Mouse (Mus musculus) liver, embryonic 16.5 days (tissue): ENCODE results near the gene Klhl1. TPM values are rescaled to one million over a fixed set of nuclear protein-coding genes. Genes with fewer than 3 reads are reported as not detected.

Experiments
- ATAC-seq: fragments of 200-750 bp; cut with Nextera tagmentation; 2 replicates; pipeline ENCODE4 v1.8.0; 2017; ENCODE audit warnings: low read depth, mild to moderate bottlenecking, moderate number of reproducible peaks, moderate library complexity
- H3K27ac ChIP-seq: fragments of 300-500 bp; sonication (generic); 2 replicates; pipeline ENCODE4 v1.5.1; 2014; ENCODE audit warnings: mild to moderate bottlenecking, low read length
- H3K27me3 ChIP-seq: fragments of 300-500 bp; sonication (generic); 2 replicates; pipeline ENCODE4 v1.6.1; 2014; ENCODE audit warnings: low read depth, low read length, mixed read lengths; ENCODE audit not compliant: control insufficient read depth, insufficient read depth
- H3K36me3 ChIP-seq: fragments of 300-500 bp; sonication (generic); 2 replicates; pipeline ENCODE4 v1.6.1; 2014; ENCODE audit warnings: mild to moderate bottlenecking; ENCODE audit not compliant: control insufficient read depth, insufficient read depth
- H3K4me1 ChIP-seq: fragments of 300-500 bp; sonication (generic); 2 replicates; pipeline ENCODE4 v1.6.1; 2014; ENCODE audit warnings: low read depth, low read length, mixed read lengths; ENCODE audit not compliant: control insufficient read depth
- H3K4me2 ChIP-seq: fragments of 300-500 bp; sonication (generic); 2 replicates; pipeline ENCODE4 v1.6.1; 2014; ENCODE audit warnings: low read depth, low read length, mixed read lengths
- H3K4me3 ChIP-seq: fragments of 300-500 bp; sonication (generic); 2 replicates; pipeline ENCODE4 v1.5.1; 2014; ENCODE audit warnings: low read depth, mild to moderate bottlenecking, low read length
- H3K9ac ChIP-seq: fragments of 300-500 bp; sonication (generic); 2 replicates; pipeline ENCODE4 v1.6.1; 2014; ENCODE audit warnings: low read depth, low read length
- H3K9me3 ChIP-seq: fragments of 300-500 bp; sonication (generic); replicated peaks from 2 replicates; pipeline ENCODE4 v1.6.1; 2016; ENCODE audit warnings: low read length; ENCODE audit not compliant: control insufficient read depth
- WGBS: fragments of 180-500 bp; shearing (Covaris S2); extraction: QIAGEN DNeasy Blood & Tissue Kit; methylation state at CpG from one replicate; pipeline ENCODE4 v1.1.7; 2014; ENCODE audit not compliant: insufficient replicate concordance; 5-methylcytosine and 5-hydroxymethylcytosine counted together
- polyA plus RNA-seq: library from polyadenylated mRNA; unstranded; fragments of >200 nt; fragmentation: Nextera tagmentation; extraction: Ambion mirVana; gene quantifications from 2 replicates; pipeline ENCODE4 v1.2.1, GENCODE M21; 2015

Klhl1 gene
- not detected in 2 replicates for polyA plus RNA-seq

DNA sequence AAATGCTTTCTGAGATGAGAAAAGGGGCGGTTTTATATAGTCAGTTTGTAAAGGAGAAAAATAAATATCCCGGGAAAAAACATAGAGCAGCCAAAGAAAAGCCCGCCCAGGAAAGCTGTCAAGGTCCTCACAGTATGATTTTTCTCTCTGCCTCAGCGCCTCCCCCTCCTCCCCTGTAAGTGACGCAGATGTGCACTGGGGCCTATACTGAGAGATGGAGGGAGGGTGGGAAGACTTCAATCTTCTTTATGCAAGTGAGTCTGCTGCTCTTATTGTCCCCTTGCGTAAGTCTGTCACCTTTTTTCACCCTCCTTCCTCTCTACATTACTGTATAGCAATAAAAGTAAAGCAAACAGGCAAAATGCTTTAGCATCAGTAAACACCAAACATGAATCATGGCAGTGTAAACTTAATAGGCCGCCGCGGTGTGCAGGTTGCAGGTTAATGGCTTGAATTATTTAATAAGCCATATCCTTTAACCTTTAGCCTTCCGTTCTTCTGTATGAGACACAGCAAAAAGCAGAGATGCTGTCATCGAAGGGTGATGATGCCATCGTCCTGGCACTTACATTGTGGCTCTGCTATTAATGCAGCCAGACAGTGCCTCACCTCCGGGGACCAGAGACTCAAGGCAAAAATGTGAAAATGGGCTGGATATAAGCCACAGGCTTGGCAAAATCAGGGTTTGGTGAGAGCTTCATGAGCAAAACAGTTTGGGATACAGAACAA is at the start of gene Klhl1:
Klhl1 (minus strand) TSS at position 149 of the 729 bp plus-strand sequence.
- Histone ChIP-seq H3K27me3 (no peaks in the 10 kb centered on the region; the same call in 1 of the 2 replicates), H3K27ac (no peak within 1 kb of the TSS), H3K4me2 (no peak within 1 kb of the TSS), H3K4me1 (no peaks in the 10 kb centered on the region), H3K4me3 (no peak within 1 kb of the TSS), H3K9me3 (no peaks in the 10 kb centered on the region), H3K9ac (no peak within 1 kb of the TSS), H3K36me3 (no peaks in the 10 kb centered on the region)
- ATAC-seq = no peak
- WGBS = 43% methylated on average over 13 of the region's 13 CpGs

- H3K9me3 ChIP-seq = no peaks in the 10 kb centered on the region; the same call in 1 of the 2 replicates
- H3K4me1 ChIP-seq = no peaks in the 10 kb centered on the region
- H3K27ac ChIP-seq = no peak overlapping the region
- no peak overlapping the region for H3K4me2 ChIP-seq
- 36% methylated on average over 2 of the region's 2 CpGs for WGBS
- H3K36me3 ChIP-seq = no peaks in the 10 kb centered on the region
- H3K9ac ChIP-seq = no peak overlapping the region
- no peaks in the 10 kb centered on the region for H3K27me3 ChIP-seq
- H3K4me3 ChIP-seq = no peak overlapping the region
- ATAC-seq = no peak
Observed at GRCm38 (mm10) chr14:96553668-96554067, 34.8 kb upstream of the Klhl1 start.

- no peaks in the 10 kb centered on the region for H3K9me3 ChIP-seq
- ATAC-seq = no peak
- no peak overlapping the region for H3K9ac ChIP-seq
- 3% methylated on average over 35 of the region's 35 CpGs for WGBS
- H3K4me3 ChIP-seq = no peak overlapping the region
- no peak overlapping the region for H3K4me2 ChIP-seq
- no peaks in the 10 kb centered on the region; the same call in 1 of the 2 replicates for H3K27me3 ChIP-seq
- H3K4me1 ChIP-seq = no peaks in the 10 kb centered on the region
- H3K36me3 ChIP-seq = no peaks in the 10 kb centered on the region
- H3K27ac ChIP-seq = no peak overlapping the region
Observed at GRCm38 (mm10) chr14:96518151-96518953, 550 bp downstream of the Klhl1 start.

- Histone ChIP-seq H3K27ac (no peak overlapping the region), H3K4me1 (no peaks in the 10 kb centered on the region), H3K27me3 (no peaks in the 10 kb centered on the region; the same call in 1 of the 2 replicates), H3K4me3 (no peak overlapping the region), H3K4me2 (no peak overlapping the region), H3K9ac (no peak overlapping the region), H3K9me3 (no peaks in the 10 kb centered on the region), H3K36me3 (no peaks in the 10 kb centered on the region)
- whole genome bisulfite sequencing = 10% methylated on average over 9 of the region's 9 CpGs
- no peak for ATAC-seq
Observed at GRCm38 (mm10) chr14:96517727-96518126, 1.2 kb downstream of the Klhl1 start.

DNA sequence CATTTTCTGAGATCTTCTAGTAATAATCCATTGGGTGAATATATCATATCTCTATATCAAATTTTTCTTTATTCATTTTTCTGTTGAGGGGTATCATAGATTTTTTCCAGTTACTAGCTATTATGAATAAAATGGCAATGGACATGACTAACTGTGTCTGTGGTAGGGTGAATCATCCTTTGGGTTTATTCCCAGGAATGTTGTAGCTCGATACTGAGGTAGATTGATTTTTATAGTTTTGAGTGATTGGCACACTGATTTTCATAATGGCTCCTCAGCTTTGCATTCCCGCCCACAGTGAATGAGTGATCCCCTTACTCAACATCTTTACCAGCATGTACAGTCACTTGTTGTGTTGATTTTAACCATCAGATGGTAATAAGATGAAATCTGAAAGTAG is 19.0 kb downstream of the Klhl1 start:
- Histone ChIP-seq H3K27ac (no peak overlapping the region), H3K4me1 (no peaks in the 10 kb centered on the region), H3K4me2 (no peak overlapping the region), H3K9me3 (no peaks in the 10 kb centered on the region), H3K36me3 (no peaks in the 10 kb centered on the region), H3K4me3 (no peak overlapping the region), H3K27me3 (no peaks in the 10 kb centered on the region), H3K9ac (no peak overlapping the region)
- ATAC-seq = no peak
- 54% methylated on average over 2 of the region's 2 CpGs for WGBS

- no peaks in the 10 kb centered on the region for H3K36me3 ChIP-seq
- no peak overlapping the region for H3K9ac ChIP-seq
- H3K9me3 ChIP-seq = no peaks in the 10 kb centered on the region
- no peak overlapping the region for H3K4me2 ChIP-seq
- ATAC-seq = no peak
- H3K4me3 ChIP-seq = no peak overlapping the region
- H3K4me1 ChIP-seq = no peaks in the 10 kb centered on the region
- no peak overlapping the region for H3K27ac ChIP-seq
- no peaks in the 10 kb centered on the region for H3K27me3 ChIP-seq
- 71% methylated on average over 2 of the region's 2 CpGs for WGBS
Observed at GRCm38 (mm10) chr14:96471812-96472211, 47.1 kb downstream of the Klhl1 start.

DNA sequence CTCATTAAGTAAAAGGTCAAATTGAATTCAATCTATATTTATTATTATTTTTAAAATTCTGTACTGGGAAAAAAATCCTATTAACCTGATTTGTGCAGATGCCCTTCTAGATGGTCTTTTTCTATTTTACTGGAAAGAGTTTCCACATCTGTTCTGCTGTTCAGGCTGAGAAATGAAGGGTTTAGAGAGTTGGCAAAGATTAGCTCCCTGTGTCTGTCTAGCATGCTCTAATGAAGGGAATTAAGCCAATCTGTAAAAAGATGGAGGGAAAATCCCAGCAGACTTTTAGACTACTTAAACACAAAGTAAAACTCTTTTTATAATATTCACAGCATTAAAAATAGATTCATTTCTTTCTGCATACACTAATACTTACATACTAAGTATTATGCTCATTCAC is 47.6 kb downstream of the Klhl1 start:
- Histone ChIP-seq H3K27ac (no peak overlapping the region), H3K9me3 (no peaks in the 10 kb centered on the region), H3K36me3 (no peaks in the 10 kb centered on the region), H3K4me2 (no peak overlapping the region), H3K4me1 (no peaks in the 10 kb centered on the region), H3K4me3 (no peak overlapping the region), H3K27me3 (no peaks in the 10 kb centered on the region), H3K9ac (no peak overlapping the region)
- ATAC-seq = no peak

DNA sequence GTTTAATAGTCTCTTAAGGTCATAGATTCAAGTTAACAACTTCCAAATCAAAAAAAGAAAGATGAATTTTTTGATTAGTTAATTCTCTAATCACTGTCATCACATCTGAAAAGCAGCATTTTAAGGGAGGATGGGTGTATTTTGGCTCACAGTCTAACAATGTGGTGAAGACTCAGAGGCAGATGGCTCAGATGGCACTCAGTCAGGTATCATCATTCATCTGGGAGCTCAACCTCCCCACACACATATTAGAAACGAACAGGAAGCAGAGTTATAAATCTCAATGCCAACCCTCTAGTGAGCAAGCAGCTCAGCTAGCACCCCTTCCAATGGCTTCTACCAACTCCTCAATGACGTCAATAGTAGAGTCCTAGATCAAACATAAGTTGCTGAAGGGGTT is 57.1 kb downstream of the Klhl1 start:
- H3K36me3 ChIP-seq = no peaks in the 10 kb centered on the region
- 52% methylated on average over 2 of the region's 2 CpGs for WGBS
- ATAC-seq = no peak
- H3K4me1 ChIP-seq = no peaks in the 10 kb centered on the region
- H3K4me3 ChIP-seq = no peak overlapping the region
- H3K4me2 ChIP-seq = no peak overlapping the region
- no peaks in the 10 kb centered on the region for H3K27me3 ChIP-seq
- H3K9ac ChIP-seq = no peak overlapping the region
- no peak overlapping the region for H3K27ac ChIP-seq
- H3K9me3 ChIP-seq = no peaks in the 10 kb centered on the region

GRCm38 (mm10) chr14:96392032-96392737 is 126.7 kb downstream of the Klhl1 start:
- no peak for ATAC-seq
- Histone ChIP-seq H3K9ac (no peak overlapping the region), H3K27me3 (no peaks in the 10 kb centered on the region), H3K9me3 (no peaks in the 10 kb centered on the region), H3K4me1 (no peaks in the 10 kb centered on the region), H3K4me2 (no peak overlapping the region), H3K4me3 (no peak overlapping the region), H3K27ac (no peak overlapping the region), H3K36me3 (no peaks in the 10 kb centered on the region)
